Mouse (Mus musculus) midbrain, embryonic 10.5 days (tissue): ENCODE measurements around the gene Meis2. TPM values are rescaled to one million over a fixed set of nuclear protein-coding genes. Genes with fewer than 3 reads are reported as not detected.

Experiments used
- DNase-seq: peaks from one replicate; pipeline ENCODE4 v3.0.0-alpha.2; 2017; ENCODE audit warnings: low spot score
- H3K27ac ChIP-seq: fragments of 300-500 bp; sonication (generic); replicated peaks from 2 replicates; pipeline ENCODE4 v1.5.1; 2016; ENCODE audit warnings: mild to moderate bottlenecking
- H3K27me3 ChIP-seq: fragments of 300-500 bp; sonication (generic); 2 replicates; pipeline ENCODE4 v1.6.1; 2016; ENCODE audit warnings: low read depth, mild to moderate bottlenecking; ENCODE audit not compliant: poor library complexity, severe bottlenecking
- H3K36me3 ChIP-seq: fragments of 300-500 bp; sonication (generic); 2 replicates; pipeline ENCODE4 v1.6.1; 2016; ENCODE audit warnings: mild to moderate bottlenecking, moderate library complexity
- H3K4me1 ChIP-seq: fragments of 300-500 bp; sonication (generic); 2 replicates; pipeline ENCODE4 v1.6.1; 2016
- H3K4me3 ChIP-seq: fragments of 300-500 bp; sonication (generic); 2 replicates; pipeline ENCODE4 v1.5.1; 2016; ENCODE audit warnings: mild to moderate bottlenecking, moderate library complexity
- H3K9me3 ChIP-seq: fragments of 300-500 bp; sonication (generic); replicated peaks from 2 replicates; pipeline ENCODE4 v1.6.1; 2016; ENCODE audit warnings: mild to moderate bottlenecking
- WGBS: fragments of 180-500 bp; shearing (Covaris S2); methylation state at CpG from one replicate; pipeline ENCODE4 v1.1.7; 2016; 5-methylcytosine and 5-hydroxymethylcytosine counted together
- polyA plus RNA-seq: library from polyadenylated mRNA; unstranded; fragments of >200 nt; fragmentation: Nextera tagmentation; extraction: Ambion mirVana; gene quantifications from 2 replicates; pipeline ENCODE4 v1.2.1, GENCODE M21; 2016

Gene Meis2
- polyA plus RNA-seq = 34.4 and 44.0 TPM in 2 replicates

DNA sequence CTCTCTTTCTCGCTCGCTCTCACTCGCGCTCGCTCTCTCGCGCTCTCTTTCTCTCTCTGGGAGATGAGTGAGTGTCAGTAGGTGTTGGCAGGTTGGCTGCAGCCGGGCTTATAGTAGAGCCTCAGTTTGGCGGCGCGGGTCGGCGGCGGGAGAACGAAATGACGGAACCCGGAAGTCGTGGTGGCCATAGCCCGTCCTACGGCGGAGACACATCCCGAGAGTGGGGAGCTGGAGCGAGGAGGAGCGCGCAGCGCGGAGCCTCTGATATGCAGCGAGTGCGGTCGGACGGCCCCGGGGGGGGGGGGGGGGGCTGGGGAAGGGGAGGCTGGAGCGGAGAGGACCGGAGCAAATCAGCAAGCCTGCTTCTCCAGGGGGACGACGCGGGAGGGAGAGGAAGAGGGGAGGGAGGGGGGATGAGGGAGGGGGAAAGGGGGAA is at the start of gene Meis2:
TSS of gene Meis2 (minus strand) at position 270 of the 436 bp plus-strand sequence.
- WGBS = under 1% methylated on average over 30 of the region's 37 CpGs
- peak; percentile 93 for DNase-seq
- peaks cover 40% of the 10 kb centered on the region for H3K27me3 ChIP-seq
- H3K4me1 ChIP-seq = peaks cover 68% of the 10 kb centered on the region
- no peaks in the 10 kb centered on the region for H3K9me3 ChIP-seq
- H3K4me3 ChIP-seq = peak within 1 kb of the TSS; percentile 83
- peak within 1 kb of the TSS; percentile 94 for H3K27ac ChIP-seq
- no peaks in the 10 kb centered on the region; the same call in 1 of the 2 replicates for H3K36me3 ChIP-seq

DNA sequence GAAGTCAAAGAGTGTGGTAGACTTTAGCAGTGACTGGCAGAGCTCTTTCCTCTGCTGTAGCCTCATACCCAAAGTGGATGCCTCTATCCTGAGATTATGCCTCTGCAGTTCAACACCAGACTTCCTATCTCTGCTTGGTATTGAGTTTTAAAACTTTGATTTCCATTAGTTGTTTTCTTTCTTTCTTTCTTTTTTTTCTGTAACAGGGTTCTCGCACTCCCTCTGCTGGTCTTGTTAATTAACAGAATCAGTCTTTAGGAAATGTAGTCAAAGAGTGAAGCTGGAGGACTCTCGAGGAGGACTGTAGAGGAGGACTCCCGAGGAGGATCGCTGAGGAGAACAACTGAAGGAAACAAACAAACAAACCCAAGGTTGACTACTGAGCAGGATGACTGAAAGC is 40.6 kb upstream of the Meis2 start:
- 71% methylated on average over 4 of the region's 4 CpGs for WGBS
- H3K4me1 ChIP-seq = peaks cover 13% of the 10 kb centered on the region
- no peak overlapping the region for H3K4me3 ChIP-seq
- no peak overlapping the region for H3K27ac ChIP-seq
- no peaks in the 10 kb centered on the region for H3K27me3 ChIP-seq
- no peaks in the 10 kb centered on the region for H3K36me3 ChIP-seq
- H3K9me3 ChIP-seq = no peaks in the 10 kb centered on the region
- DNase-seq = no peak

DNA sequence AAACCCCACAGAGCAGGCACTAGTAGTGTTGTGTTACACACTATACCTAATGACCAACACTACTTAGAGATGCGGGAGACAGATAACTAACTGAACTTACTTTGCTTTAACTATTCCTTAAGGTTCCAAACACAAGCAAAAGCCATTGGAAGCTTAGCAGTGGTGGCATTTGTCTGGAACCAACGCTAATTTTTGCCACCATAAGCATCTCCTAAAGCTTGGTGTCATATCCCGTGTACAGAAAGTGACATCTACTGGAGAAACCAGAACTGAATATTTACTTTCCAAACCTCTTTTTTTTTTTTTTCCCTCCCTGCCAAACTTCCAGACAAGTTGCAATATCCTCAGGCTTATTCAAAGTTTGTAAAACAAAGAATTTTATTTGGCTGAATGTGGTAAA is 39.5 kb upstream of the Meis2 start:
- WGBS = 75% methylated on average over 3 of the region's 3 CpGs
- Histone ChIP-seq H3K4me1 (peaks cover 13% of the 10 kb centered on the region), H3K9me3 (no peaks in the 10 kb centered on the region), H3K27me3 (no peaks in the 10 kb centered on the region), H3K36me3 (no peaks in the 10 kb centered on the region), H3K4me3 (no peak overlapping the region), H3K27ac (no peak overlapping the region)
- DNase-seq = no peak

DNA sequence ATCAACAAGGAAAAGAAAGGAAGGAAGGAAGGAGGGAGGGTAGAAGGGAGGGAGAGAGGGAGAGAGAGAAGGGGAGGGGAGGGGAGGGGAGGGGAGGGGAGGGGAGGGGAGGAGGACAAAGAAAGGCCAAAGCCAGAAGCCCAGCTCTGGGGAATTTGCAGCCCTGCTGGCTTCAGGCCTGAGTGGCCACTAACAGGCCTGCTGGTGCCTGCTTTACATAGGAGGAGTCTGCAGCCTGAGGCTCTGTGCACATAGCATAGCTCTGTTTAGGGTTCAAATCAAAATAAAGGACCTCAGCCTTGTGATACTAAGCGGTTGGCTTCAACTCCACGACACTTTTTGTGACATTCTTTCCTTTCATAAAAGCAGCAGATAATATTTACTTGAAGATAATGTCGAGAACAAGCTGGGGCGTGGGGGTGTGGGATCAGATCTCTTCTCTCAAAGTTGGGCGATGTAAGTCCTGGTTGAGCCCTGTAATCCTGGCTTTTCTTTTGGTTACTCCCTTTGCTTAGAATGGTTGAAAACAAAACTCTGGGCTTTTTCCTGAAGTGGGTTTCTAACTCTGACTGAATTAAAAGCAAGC is 37.9 kb upstream of the Meis2 start:
- Histone ChIP-seq H3K27ac (peak overlapping the region; percentile 76), H3K36me3 (no peaks in the 10 kb centered on the region), H3K4me3 (no peak overlapping the region), H3K4me1 (peaks cover 13% of the 10 kb centered on the region), H3K9me3 (no peaks in the 10 kb centered on the region), H3K27me3 (no peaks in the 10 kb centered on the region)
- peak; percentile 55 for DNase-seq
- WGBS = 25% methylated on average over 5 of the region's 5 CpGs

DNA sequence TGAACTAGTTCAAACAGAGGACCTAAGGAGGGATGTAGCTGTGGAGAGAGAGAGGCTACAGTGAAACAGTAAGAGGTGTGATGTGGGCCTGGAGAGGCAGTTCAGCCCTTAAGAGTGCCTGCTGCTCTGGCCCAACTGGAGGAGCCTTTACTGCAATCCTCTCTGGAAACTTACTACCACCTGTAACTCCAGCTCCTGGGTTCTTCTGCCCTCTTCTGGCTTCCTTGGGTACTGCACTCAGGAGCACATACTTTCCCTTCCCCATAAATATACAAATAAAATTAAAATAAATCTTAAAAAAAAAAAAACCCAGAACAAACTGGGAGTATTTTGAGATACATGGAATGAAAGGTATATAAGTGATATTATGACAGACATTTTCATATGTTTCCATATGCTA is 35.6 kb upstream of the Meis2 start:
- Histone ChIP-seq H3K36me3 (no peaks in the 10 kb centered on the region), H3K27me3 (no peaks in the 10 kb centered on the region), H3K27ac (no peak overlapping the region), H3K4me3 (no peak overlapping the region), H3K4me1 (peaks cover 13% of the 10 kb centered on the region), H3K9me3 (no peaks in the 10 kb centered on the region)
- peak; percentile 44 for DNase-seq

DNA sequence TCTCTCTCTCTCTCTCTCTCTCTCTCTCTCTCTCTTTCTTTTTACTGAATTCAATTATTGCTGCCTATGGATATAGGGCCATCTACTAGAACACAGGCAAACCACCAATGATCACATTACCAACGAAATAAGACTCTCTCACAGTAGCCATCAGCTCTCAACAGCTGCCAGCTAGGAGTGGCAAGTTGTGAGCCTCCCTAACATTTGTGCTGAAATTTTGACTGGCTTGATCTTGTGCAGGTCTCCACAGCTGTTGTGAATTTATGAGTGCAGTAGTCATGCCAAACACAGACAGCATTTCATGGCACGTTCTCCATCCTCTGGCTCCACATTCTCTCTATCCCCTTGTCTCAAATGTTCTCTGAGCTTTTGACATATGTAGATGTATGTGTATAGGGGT is 15.3 kb upstream of the Meis2 start:
- no peak overlapping the region for H3K27ac ChIP-seq
- no peak overlapping the region for H3K4me3 ChIP-seq
- peaks cover 24% of the 10 kb centered on the region for H3K27me3 ChIP-seq
- peaks cover 8% of the 10 kb centered on the region for H3K9me3 ChIP-seq
- H3K4me1 ChIP-seq = peaks cover 4% of the 10 kb centered on the region; the same call in 1 of the 2 replicates
- WGBS = 84% methylated on average over 2 of the region's 2 CpGs
- no peak for DNase-seq
- H3K36me3 ChIP-seq = no peaks in the 10 kb centered on the region

DNA sequence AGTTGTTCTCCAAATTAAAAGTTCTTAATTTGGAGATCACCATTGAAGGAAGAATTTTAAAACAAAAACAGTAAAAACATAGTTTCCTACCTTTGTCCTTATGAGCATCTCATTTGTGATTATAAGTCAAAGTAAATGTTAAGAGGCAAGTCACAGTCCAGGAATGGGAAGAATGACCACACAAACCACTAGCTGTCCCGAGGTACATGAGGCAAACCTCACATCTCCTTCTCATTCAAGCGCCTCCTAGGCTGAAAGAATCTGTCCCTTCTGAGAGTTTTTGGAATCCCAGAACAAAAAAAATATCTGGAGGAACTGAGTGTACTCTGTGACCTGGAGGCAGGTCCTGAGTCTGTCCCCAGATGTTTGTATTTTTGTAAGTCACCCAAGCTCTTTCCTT is 13.2 kb upstream of the Meis2 start:
- H3K4me3 ChIP-seq = no peak overlapping the region
- no peak overlapping the region for H3K27ac ChIP-seq
- DNase-seq = no peak
- H3K27me3 ChIP-seq = peaks cover 45% of the 10 kb centered on the region
- peaks cover 8% of the 10 kb centered on the region for H3K9me3 ChIP-seq
- H3K36me3 ChIP-seq = no peaks in the 10 kb centered on the region
- H3K4me1 ChIP-seq = peaks cover 20% of the 10 kb centered on the region
- WGBS = 80% methylated on average over 2 of the region's 2 CpGs

DNA sequence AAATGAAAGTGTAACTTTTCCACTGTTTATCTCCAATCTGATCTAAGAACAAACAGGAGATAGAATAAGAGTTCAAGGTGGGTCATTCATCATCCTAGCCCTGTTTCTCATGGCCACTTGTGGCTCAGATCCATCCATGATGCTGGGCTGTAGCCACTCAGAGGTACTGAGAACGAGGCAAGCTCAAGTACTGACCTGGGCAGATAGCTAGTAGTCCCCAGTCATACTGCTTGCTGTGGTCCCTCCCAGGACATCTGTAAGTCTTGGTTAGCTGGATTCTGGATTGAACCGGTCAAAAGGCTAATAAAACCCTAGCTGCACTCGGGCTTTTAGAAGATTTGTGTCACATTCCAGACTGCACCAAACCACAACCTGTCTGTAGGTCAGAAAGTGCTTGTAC is 12.1 kb upstream of the Meis2 start:
- Histone ChIP-seq H3K9me3 (peaks cover 8% of the 10 kb centered on the region), H3K27me3 (peaks cover 56% of the 10 kb centered on the region), H3K4me1 (peaks cover 29% of the 10 kb centered on the region), H3K36me3 (no peaks in the 10 kb centered on the region), H3K4me3 (no peak overlapping the region), H3K27ac (no peak overlapping the region)
- no peak for DNase-seq
- 71% methylated on average over 3 of the region's 3 CpGs for WGBS

DNA sequence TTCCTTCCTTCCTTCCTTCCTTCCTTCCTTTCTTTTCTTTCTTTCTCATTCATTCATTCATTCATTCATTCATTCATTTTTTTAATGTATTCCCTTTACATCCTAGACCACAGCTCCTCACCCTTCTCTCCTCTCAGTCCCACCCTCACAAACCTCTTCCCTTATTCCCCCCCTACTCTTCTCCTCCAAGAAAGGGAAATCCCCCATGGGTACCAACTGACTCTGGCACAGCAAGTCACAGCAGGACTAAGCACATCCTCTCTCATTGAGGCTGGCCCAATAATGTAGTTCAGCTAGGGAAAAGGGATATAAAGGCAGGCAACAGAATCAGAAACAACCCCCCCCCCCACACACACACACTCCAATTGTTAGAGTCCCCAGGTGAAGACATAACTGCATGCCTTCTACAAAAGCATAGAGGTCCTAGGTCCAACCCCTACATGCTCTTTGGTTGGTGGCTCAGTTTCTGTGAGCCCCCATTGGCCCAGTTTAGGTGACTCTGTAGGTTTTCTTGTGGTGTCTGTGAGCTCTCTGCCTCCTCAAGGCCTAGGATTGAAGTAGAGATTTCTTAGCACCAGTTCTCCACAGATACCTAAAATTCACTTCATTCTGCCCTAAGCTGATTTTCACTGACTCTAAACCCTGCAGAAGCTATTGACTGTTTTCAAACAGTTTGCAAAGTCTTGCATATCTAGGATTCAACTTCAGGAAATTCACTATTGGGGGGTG is 11.3 kb upstream of the Meis2 start:
- Histone ChIP-seq H3K27me3 (peaks cover 64% of the 10 kb centered on the region), H3K9me3 (peaks cover 8% of the 10 kb centered on the region), H3K4me1 (peaks cover 37% of the 10 kb centered on the region), H3K4me3 (no peak overlapping the region), H3K36me3 (no peaks in the 10 kb centered on the region), H3K27ac (no peak overlapping the region)
- no peak for DNase-seq

DNA sequence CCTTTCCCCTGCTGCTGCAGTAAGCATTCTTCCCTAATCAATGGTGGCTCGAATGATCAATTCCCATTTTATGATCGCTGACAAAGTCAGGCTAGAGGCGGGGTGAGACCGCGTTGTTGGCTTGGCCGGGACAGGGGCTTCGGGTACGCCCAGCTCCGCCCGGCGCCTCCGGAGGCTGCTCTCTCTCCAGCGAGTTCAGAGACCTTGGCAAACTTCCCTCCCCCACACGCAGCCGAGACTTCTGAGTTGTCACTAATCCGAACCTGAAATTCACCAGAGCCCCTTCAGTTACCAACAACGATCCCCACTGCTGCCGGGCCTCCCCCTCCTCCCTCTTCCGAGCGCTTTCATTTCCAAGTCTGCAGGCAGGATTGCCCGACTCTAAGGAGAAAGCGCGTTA is 10.3 kb upstream of the Meis2 start:
- H3K27ac ChIP-seq = peak overlapping the region; percentile 78
- H3K27me3 ChIP-seq = peaks cover 73% of the 10 kb centered on the region
- under 1% methylated on average over 23 of the region's 23 CpGs for WGBS
- no peaks in the 10 kb centered on the region for H3K36me3 ChIP-seq
- peaks cover 42% of the 10 kb centered on the region for H3K4me1 ChIP-seq
- no peaks in the 10 kb centered on the region for H3K9me3 ChIP-seq
- peak overlapping the region; percentile 54 for H3K4me3 ChIP-seq
- peak; percentile 78 for DNase-seq

DNA sequence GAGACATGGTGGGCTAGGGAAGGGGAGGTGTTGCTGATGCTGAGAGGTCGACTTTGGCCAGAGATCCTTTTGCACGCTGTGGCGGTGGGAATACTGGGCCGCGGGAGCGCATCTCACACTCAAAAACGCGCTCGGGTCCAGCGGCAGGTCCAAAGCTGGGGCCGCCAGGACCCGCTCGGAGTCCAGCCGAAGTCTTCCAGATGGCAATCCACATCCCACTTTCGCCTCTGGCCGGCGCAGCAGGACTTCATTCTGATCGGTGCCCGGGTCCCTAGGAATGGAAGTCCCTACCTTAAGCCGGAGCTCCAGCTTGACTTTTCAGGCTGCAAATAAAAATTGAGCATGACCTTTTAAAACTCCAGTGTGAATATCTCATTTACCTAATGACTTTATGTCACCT is 9.8 kb upstream of the Meis2 start:
- H3K27ac ChIP-seq = peak overlapping the region; percentile 78
- H3K4me3 ChIP-seq = peak overlapping the region; percentile 54
- WGBS = under 1% methylated on average over 20 of the region's 20 CpGs
- peak; percentile 64 for DNase-seq
- H3K36me3 ChIP-seq = no peaks in the 10 kb centered on the region
- H3K9me3 ChIP-seq = no peaks in the 10 kb centered on the region
- peaks cover 46% of the 10 kb centered on the region for H3K4me1 ChIP-seq
- peaks cover 78% of the 10 kb centered on the region for H3K27me3 ChIP-seq

DNA sequence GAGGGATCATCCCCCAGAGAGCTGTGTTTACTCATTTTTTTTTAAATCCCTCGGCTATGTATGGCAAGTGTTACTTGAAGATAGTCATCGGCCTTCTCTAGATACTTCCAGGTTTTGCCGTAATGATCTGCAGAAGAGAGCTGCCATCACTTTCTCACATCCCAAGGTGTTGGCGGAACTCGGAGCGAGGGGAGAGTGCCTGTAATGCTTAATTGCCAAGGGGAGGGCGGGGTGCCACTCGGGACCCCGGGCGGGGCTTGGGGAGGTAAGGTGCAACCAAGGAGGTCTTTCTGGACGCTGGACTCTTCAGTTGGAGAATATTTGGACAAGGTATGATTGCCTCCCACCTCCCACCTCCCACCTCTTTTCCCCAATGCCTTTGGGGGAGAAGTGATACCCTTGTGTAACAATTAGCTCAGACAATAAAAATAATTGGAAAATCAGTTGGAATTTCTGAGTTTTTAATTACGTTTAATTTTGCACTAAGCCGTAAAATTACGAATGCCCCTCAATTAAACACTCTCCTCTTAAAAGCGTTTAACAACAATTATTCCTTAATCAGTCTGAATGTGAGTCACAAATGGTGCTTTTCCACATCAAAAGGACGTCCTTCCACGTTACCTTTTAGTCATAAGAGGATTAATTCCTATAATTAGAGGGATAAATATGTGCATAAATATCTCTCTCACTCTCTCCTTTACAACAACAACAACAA is 9.2 kb upstream of the Meis2 start:
- peaks cover 52% of the 10 kb centered on the region for H3K4me1 ChIP-seq
- peak overlapping the region; percentile 54 for H3K4me3 ChIP-seq
- WGBS = 2% methylated on average over 17 of the region's 17 CpGs
- no peaks in the 10 kb centered on the region for H3K36me3 ChIP-seq
- H3K27ac ChIP-seq = peak overlapping the region; percentile 78; the same call in 1 of the 2 replicates
- peaks cover 84% of the 10 kb centered on the region for H3K27me3 ChIP-seq
- DNase-seq = peak; percentile 33
- no peaks in the 10 kb centered on the region for H3K9me3 ChIP-seq

DNA sequence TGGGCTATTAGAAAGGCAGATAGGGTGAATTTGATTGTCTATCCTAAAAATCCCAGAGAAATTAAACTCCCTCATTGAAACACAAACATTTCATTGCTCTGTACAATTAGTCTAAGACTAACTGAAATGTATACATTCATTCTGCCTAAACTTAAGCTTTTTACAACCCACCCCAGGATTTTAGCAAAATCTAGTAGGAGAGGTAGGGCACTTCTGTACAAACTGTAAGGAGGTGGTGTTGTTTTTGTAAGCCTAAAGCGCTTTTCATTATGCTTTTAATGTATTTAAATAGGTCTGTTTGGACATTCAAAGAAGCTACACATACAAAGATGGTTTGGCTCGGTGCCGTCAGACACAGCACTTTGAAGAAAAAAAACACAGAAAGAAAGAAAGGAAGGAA is 8.4 kb upstream of the Meis2 start:
- DNase-seq = no peak
- peaks cover 92% of the 10 kb centered on the region for H3K27me3 ChIP-seq
- H3K4me3 ChIP-seq = peak overlapping the region; percentile 54; the same call in 1 of the 2 replicates
- 9% methylated on average over 3 of the region's 3 CpGs for WGBS
- H3K4me1 ChIP-seq = peaks cover 60% of the 10 kb centered on the region
- no peaks in the 10 kb centered on the region for H3K9me3 ChIP-seq
- no peak overlapping the region for H3K27ac ChIP-seq
- H3K36me3 ChIP-seq = no peaks in the 10 kb centered on the region
